ENCODE assay signal across 21 mouse cellular contexts in genomic region chr4:88264536-88264935, GRCm38 (mm10).
DNase-seq lines count a peak whose midpoint lies in the region; ATAC-seq and TF ChIP-seq lines count a peak whose summit lies in the region.
"Had no signal": no experiment of that assay in that cellular context is flagged by ENCODE, and none has a peak within 500 bp of the region (broad histone marks: within the 10 kb centered on the region; RNA-seq: fewer than 3 reads in every experiment).

No protein-coding gene starts in this region.

- no peak overlapping the region for H3K9ac ChIP-seq in midbrain, embryonic 14.5 days (replicated peaks; ENCODE audit: low read length)
- H3K9ac ChIP-seq: embryonic facial prominence, embryonic 13.5 days; forebrain, embryonic 12.5 days; heart, embryonic 15.5 days had no signal

- H3K4me3 ChIP-seq in layer of hippocampus, adult 2 months = no peak overlapping the region
- no peak overlapping the region for H3K4me3 ChIP-seq in midbrain, embryonic 14.5 days (replicated peaks; ENCODE audit: low read depth, low read length)
- H3K4me3 ChIP-seq in midbrain, embryonic 10.5 days = no peak overlapping the region
- no peak overlapping the region for H3K4me3 ChIP-seq in cortical plate, adult 2 months (ENCODE audit: insufficient read depth, low read length)
- H3K4me3 ChIP-seq: embryonic facial prominence, embryonic 13.5 days; forebrain, embryonic 12.5 days; heart, adult 2 months; heart, embryonic 15.5 days had no signal

- TF ChIP-seq CTCF in layer of hippocampus, adult 2 months (conservative IDR thresholded peaks at IDR 0.05) = no peak
- TF ChIP-seq CTCF in cortical plate, adult 2 months (IDR thresholded peaks at IDR 0.05; ENCODE audit: extremely low read depth, insufficient read depth, low read length) = no peak

- no peak for TF ChIP-seq POLR2A in cortical plate, adult 2 months (IDR thresholded peaks at IDR 0.05; ENCODE audit: extremely low read depth, insufficient read depth, low read length)

- WGBS in midbrain, embryonic 14.5 days = 31% methylated on average over 1 of the region's 1 CpGs
- WGBS in midbrain, embryonic 10.5 days = 68% methylated on average over 1 of the region's 1 CpGs

- no peaks in the 10 kb centered on the region for H3K27me3 ChIP-seq in midbrain, embryonic 14.5 days (ENCODE audit: control insufficient read depth, insufficient read depth, low read length)
- H3K27me3 ChIP-seq in midbrain, embryonic 10.5 days (ENCODE audit: low read depth, poor library complexity, severe bottlenecking) = no peaks in the 10 kb centered on the region
- H3K27me3 ChIP-seq: embryonic facial prominence, embryonic 13.5 days; forebrain, embryonic 12.5 days; heart, embryonic 15.5 days had no signal

- no peaks in the 10 kb centered on the region for H3K9me3 ChIP-seq in midbrain, embryonic 14.5 days (ENCODE audit: control insufficient read depth, low read length)
- H3K9me3 ChIP-seq in midbrain, embryonic 10.5 days (replicated peaks) = no peaks in the 10 kb centered on the region
- H3K9me3 ChIP-seq: embryonic facial prominence, embryonic 13.5 days; forebrain, embryonic 12.5 days; heart, embryonic 15.5 days had no signal

- H3K27ac ChIP-seq in layer of hippocampus, adult 2 months = peak overlapping the region; percentile 32; the same call in 1 of the 2 replicates
- H3K27ac ChIP-seq in midbrain, embryonic 14.5 days (replicated peaks; ENCODE audit: low read depth, low read length) = no peak overlapping the region
- H3K27ac ChIP-seq in midbrain, embryonic 10.5 days (replicated peaks) = no peak overlapping the region
- H3K27ac ChIP-seq in cortical plate, adult 2 months (ENCODE audit: insufficient read depth, low read length) = peak overlapping the region; percentile 65; the same call in 1 of the 2 replicates
- H3K27ac ChIP-seq: embryonic facial prominence, embryonic 13.5 days; forebrain, embryonic 12.5 days; heart, adult 2 months; heart, embryonic 15.5 days had no signal

- no peak for ATAC-seq in midbrain, embryonic 14.5 days (ENCODE audit: low FRiP score, low TSS enrichment)
- ATAC-seq: forebrain, embryonic 16.5 days; inflammation-experienced regulatory T-cells, adult 6 months had no signal

- H3K36me3 ChIP-seq in midbrain, embryonic 14.5 days (ENCODE audit: control insufficient read depth, insufficient read depth, low read length) = no peaks in the 10 kb centered on the region
- no peaks in the 10 kb centered on the region for H3K36me3 ChIP-seq in midbrain, embryonic 10.5 days
- H3K36me3 ChIP-seq: embryonic facial prominence, embryonic 13.5 days; forebrain, embryonic 12.5 days; heart, embryonic 15.5 days had no signal

- H3K4me1 ChIP-seq in midbrain, embryonic 14.5 days (ENCODE audit: control insufficient read depth, insufficient read depth, low read length) = peaks cover 13% of the 10 kb centered on the region; the same call in 1 of the 2 replicates
- H3K4me1 ChIP-seq in midbrain, embryonic 10.5 days = peaks cover 17% of the 10 kb centered on the region
- peaks cover 3% of the 10 kb centered on the region; the same call in 1 of the 2 replicates for H3K4me1 ChIP-seq in cortical plate, adult 2 months (ENCODE audit: control insufficient read depth, insufficient read depth, low read length)
- H3K4me1 ChIP-seq: embryonic facial prominence, embryonic 13.5 days; heart, embryonic 15.5 days had no signal

- peak; percentile 14 to 37 for DNase-seq in frontal cortex, adult 2 months (ENCODE audit: extremely low spot score in 1 of 2, low spot score in 1 of 2)
- DNase-seq in frontal cortex, postnatal 14 days (ENCODE audit: low spot score in 2 of 2) = no peak
- DNase-seq in layer of hippocampus, adult 2 months (ENCODE audit: low spot score in 2 of 2) = no peak
- no peak for DNase-seq in layer of hippocampus, adult 9-10 months (ENCODE audit: low spot score)
- peak; percentile 9 for DNase-seq in midbrain, embryonic 14.5 days
- DNase-seq in midbrain, embryonic 10.5 days (ENCODE audit: low spot score) = no peak
- DNase-seq in heart, postnatal 25 days (ENCODE audit: low spot score) = no peak
- DNase-seq: adrenal gland, postnatal 10 days; cerebellum, adult 11-12 months; cerebellum, adult 9-10 months; cerebellum, postnatal 25 days; gastrocnemius, postnatal 10 days; heart, adult 2 months; heart, postnatal 14 days had no signal

- H3K4me2 ChIP-seq in midbrain, embryonic 14.5 days (ENCODE audit: low read length) = no peak overlapping the region
- H3K4me2 ChIP-seq: embryonic facial prominence, embryonic 13.5 days; forebrain, embryonic 12.5 days; heart, embryonic 11.5 days; heart, embryonic 15.5 days had no signal

- intact Hi-C loops in heart, postnatal 25 days (cut with DNase I) = no loop called here

Comparison
In these comparisons a context has a peak if more than half of its experiments do, and no peak if none do; other contexts are left out.
1. DNase-seq: peak in frontal cortex, adult 2 months (2 of 2) and midbrain, embryonic 14.5 days (single experiment); none in frontal cortex, postnatal 14 days (0 of 2), layer of hippocampus, adult 2 months (0 of 2), layer of hippocampus, adult 9-10 months (single experiment), midbrain, embryonic 10.5 days (single experiment) and heart, postnatal 25 days (single experiment).
2. H3K27ac ChIP-seq: peak in layer of hippocampus, adult 2 months (single experiment) and cortical plate, adult 2 months (single experiment); none in midbrain, embryonic 14.5 days (single experiment) and midbrain, embryonic 10.5 days (single experiment).